Mouse (Mus musculus) embryonic facial prominence, embryonic 15.5 days (tissue): ENCODE measurements around the gene Ccdc117. TPM values are rescaled to one million over a fixed set of nuclear protein-coding genes. Genes with fewer than 3 reads are reported as not detected.
A peak's percentile ranks its signal among the peaks of the same experiment; 100 is the strongest.
"Not testable (repeated sequence)": the region's sequence is repeated elsewhere in the genome, so short reads cannot be mapped to it uniquely, and the experiment has no call there.

Source experiments
- ATAC-seq: fragments of 200-750 bp; cut with Nextera tagmentation; 2 replicates; pipeline ENCODE4 v1.8.0; 2017; ENCODE audit warnings: low read depth, moderate TSS enrichment; ENCODE audit not compliant: insufficient number of reproducible peaks, low FRiP score, low TSS enrichment
- H3K27ac ChIP-seq: fragments of 300-500 bp; sonication (generic); replicated peaks from 2 replicates; pipeline ENCODE4 v1.5.1; 2015; ENCODE audit warnings: mild to moderate bottlenecking, inconsistent platforms
- H3K27me3 ChIP-seq: fragments of 300-500 bp; sonication (generic); 2 replicates; pipeline ENCODE4 v1.6.1; 2015; ENCODE audit warnings: inconsistent platforms
- H3K36me3 ChIP-seq: fragments of 300-500 bp; sonication (generic); 2 replicates; pipeline ENCODE4 v1.6.1; 2015; ENCODE audit warnings: mild to moderate bottlenecking, inconsistent platforms
- H3K4me1 ChIP-seq: fragments of 300-500 bp; sonication (generic); 2 replicates; pipeline ENCODE4 v1.6.1; 2015; ENCODE audit warnings: inconsistent platforms
- H3K4me2 ChIP-seq: fragments of 300-500 bp; sonication (generic); replicated peaks from 2 replicates; pipeline ENCODE4 v1.6.1; 2015; ENCODE audit warnings: mild to moderate bottlenecking, inconsistent platforms
- H3K4me3 ChIP-seq: fragments of 300-500 bp; sonication (generic); replicated peaks from 2 replicates; pipeline ENCODE4 v1.5.1; 2015; ENCODE audit warnings: mild to moderate bottlenecking, inconsistent platforms
- H3K9ac ChIP-seq: fragments of 300-500 bp; sonication (generic); 2 replicates; pipeline ENCODE4 v1.6.1; 2015; ENCODE audit warnings: inconsistent platforms
- H3K9me3 ChIP-seq: fragments of 300-500 bp; sonication (generic); replicated peaks from 2 replicates; pipeline ENCODE4 v1.6.1; 2016; ENCODE audit warnings: inconsistent platforms
- WGBS: fragments of 180-500 bp; shearing (Covaris S2); methylation state at CpG from one replicate; pipeline ENCODE4 v1.1.7; 2015; 5-methylcytosine and 5-hydroxymethylcytosine counted together
- polyA plus RNA-seq: library from polyadenylated mRNA; unstranded; fragments of >200 nt; fragmentation: Nextera tagmentation; extraction: Ambion mirVana; gene quantifications from 2 replicates; pipeline ENCODE4 v1.2.1, GENCODE M21; 2015

The Ccdc117 gene
- polyA plus RNA-seq, 1 experiment from 2014 or later = 17.7 TPM

GRCm38 (mm10) chr11:5519681-5520080 lies 22.3 kb downstream of the Ccdc117 start:
- Histone ChIP-seq H3K27ac (no peak overlapping the region; the same call in 1 of the 2 replicates), H3K4me1 (peaks cover 27% of the 10 kb centered on the region), H3K4me3 (peak overlapping the region; percentile 85; the same call in 1 of the 2 replicates), H3K27me3 (no peaks in the 10 kb centered on the region), H3K36me3 (peaks cover 21% of the 10 kb centered on the region), H3K9ac (no peak overlapping the region), H3K4me2 (no peak overlapping the region), H3K9me3 (no peaks in the 10 kb centered on the region)
- WGBS = 81% methylated on average over 3 of the region's 3 CpGs
- no peak for ATAC-seq

GRCm38 (mm10) chr11:5517346-5517745 lies 24.6 kb downstream of the Ccdc117 start:
- no peak overlapping the region for H3K4me2 ChIP-seq
- H3K9ac ChIP-seq = no peak overlapping the region
- H3K9me3 ChIP-seq = no peaks in the 10 kb centered on the region
- H3K4me3 ChIP-seq = no peak overlapping the region
- ATAC-seq = no peak
- no peaks in the 10 kb centered on the region for H3K27me3 ChIP-seq
- peaks cover 10% of the 10 kb centered on the region for H3K4me1 ChIP-seq
- 71% methylated on average over 6 of the region's 6 CpGs for WGBS
- no peaks in the 10 kb centered on the region for H3K36me3 ChIP-seq
- no peak overlapping the region for H3K27ac ChIP-seq

- Histone ChIP-seq H3K9ac (no peak overlapping the region), H3K27ac (no peak overlapping the region), H3K36me3 (no peaks in the 10 kb centered on the region)
Measured at GRCm38 (mm10) chr11:5516617-5517016, 25.4 kb downstream of the Ccdc117 start.

GRCm38 (mm10) chr11:5516151-5516550 lies 25.8 kb downstream of the Ccdc117 start:
- no peak overlapping the region for H3K4me3 ChIP-seq
- 76% methylated on average over 7 of the region's 7 CpGs for WGBS
- no peak overlapping the region for H3K4me2 ChIP-seq

More at GRCm38 (mm10) chr11:5516617-5517016, 25.4 kb downstream of the Ccdc117 start:
- Histone ChIP-seq H3K27me3 (no peaks in the 10 kb centered on the region), H3K4me2 (no peak overlapping the region), H3K4me3 (no peak overlapping the region), H3K4me1 (peaks cover 5% of the 10 kb centered on the region; the same call in 1 of the 2 replicates), H3K9me3 (no peaks in the 10 kb centered on the region)
- ATAC-seq = no peak
- WGBS = 94% methylated on average over 14 of the region's 14 CpGs

GRCm38 (mm10) chr11:5515655-5516054 lies 26.3 kb downstream of the Ccdc117 start:
- Histone ChIP-seq H3K4me3 (no peak overlapping the region), H3K27ac (no peak overlapping the region), H3K4me2 (no peak overlapping the region), H3K9ac (no peak overlapping the region), H3K36me3 (no peaks in the 10 kb centered on the region), H3K9me3 (no peaks in the 10 kb centered on the region), H3K27me3 (no peaks in the 10 kb centered on the region), H3K4me1 (peaks cover 5% of the 10 kb centered on the region; the same call in 1 of the 2 replicates)
- no peak for ATAC-seq
- WGBS = 74% methylated on average over 6 of the region's 6 CpGs

More at GRCm38 (mm10) chr11:5516151-5516550, 25.8 kb downstream of the Ccdc117 start:
- H3K4me1 ChIP-seq = peaks cover 5% of the 10 kb centered on the region; the same call in 1 of the 2 replicates
- H3K27ac ChIP-seq = no peak overlapping the region
- no peaks in the 10 kb centered on the region for H3K9me3 ChIP-seq
- no peak for ATAC-seq
- H3K27me3 ChIP-seq = no peaks in the 10 kb centered on the region
- no peaks in the 10 kb centered on the region for H3K36me3 ChIP-seq
- no peak overlapping the region for H3K9ac ChIP-seq

GRCm38 (mm10) chr11:5515196-5515595 lies 26.8 kb downstream of the Ccdc117 start:
- Histone ChIP-seq H3K4me2 (no peak overlapping the region), H3K9me3 (no peaks in the 10 kb centered on the region), H3K4me1 (peaks cover 5% of the 10 kb centered on the region; the same call in 1 of the 2 replicates), H3K36me3 (no peaks in the 10 kb centered on the region), H3K27ac (no peak overlapping the region), H3K27me3 (no peaks in the 10 kb centered on the region), H3K4me3 (no peak overlapping the region), H3K9ac (no peak overlapping the region)
- 78% methylated on average over 6 of the region's 6 CpGs for WGBS
- ATAC-seq = no peak

- H3K9me3 ChIP-seq = no peaks in the 10 kb centered on the region
- no peaks in the 10 kb centered on the region for H3K4me1 ChIP-seq
- H3K4me2 ChIP-seq = no peak overlapping the region
- no peak overlapping the region for H3K27ac ChIP-seq
- WGBS = 81% methylated on average over 4 of the region's 4 CpGs
- H3K4me3 ChIP-seq = no peak overlapping the region
- no peaks in the 10 kb centered on the region for H3K27me3 ChIP-seq
- no peaks in the 10 kb centered on the region for H3K36me3 ChIP-seq
- no peak overlapping the region for H3K9ac ChIP-seq
- no peak for ATAC-seq
Measured at GRCm38 (mm10) chr11:5514091-5514490, 27.9 kb downstream of the Ccdc117 start.

- Histone ChIP-seq H3K27me3 (no peaks in the 10 kb centered on the region), H3K4me1 (no peaks in the 10 kb centered on the region), H3K4me2 (no peak overlapping the region), H3K27ac (no peak overlapping the region), H3K4me3 (no peak overlapping the region), H3K9ac (no peak overlapping the region), H3K36me3 (no peaks in the 10 kb centered on the region), H3K9me3 (no peaks in the 10 kb centered on the region)
- WGBS = 83% methylated on average over 8 of the region's 8 CpGs
- ATAC-seq = no peak
Measured at GRCm38 (mm10) chr11:5512961-5513360, 29.0 kb downstream of the Ccdc117 start.

GRCm38 (mm10) chr11:5512099-5512725 lies 29.8 kb downstream of the Ccdc117 start:
- H3K4me2 ChIP-seq = no peak overlapping the region
- H3K9ac ChIP-seq = no peak overlapping the region
- H3K27me3 ChIP-seq = no peaks in the 10 kb centered on the region
- no peak for ATAC-seq
- H3K36me3 ChIP-seq = no peaks in the 10 kb centered on the region
- H3K9me3 ChIP-seq = no peaks in the 10 kb centered on the region
- H3K4me1 ChIP-seq = no peaks in the 10 kb centered on the region
- no peak overlapping the region for H3K27ac ChIP-seq
- H3K4me3 ChIP-seq = no peak overlapping the region
- 67% methylated on average over 12 of the region's 12 CpGs for WGBS

- not testable (repeated sequence) for H3K4me3 ChIP-seq, H3K4me2 ChIP-seq, H3K9me3 ChIP-seq, ATAC-seq, H3K36me3 ChIP-seq, H3K27me3 ChIP-seq, H3K4me1 ChIP-seq, H3K9ac ChIP-seq, H3K27ac ChIP-seq
- WGBS = no CpG with 5 or more reads among the region's 2 CpGs
Measured at GRCm38 (mm10) chr11:5510686-5511085, 31.3 kb downstream of the Ccdc117 start.

- Histone ChIP-seq H3K4me1 (0 out of 2 replicates have a peak, but pooled peaks cover 3% of the 10 kb centered on the region), H3K27ac (no peak overlapping the region), H3K36me3 (no peaks in the 10 kb centered on the region), H3K4me3 (no peak overlapping the region), H3K9ac (no peak overlapping the region), H3K27me3 (no peaks in the 10 kb centered on the region), H3K9me3 (no peaks in the 10 kb centered on the region), H3K4me2 (no peak overlapping the region)
- 68% methylated on average over 5 of the region's 5 CpGs for WGBS
- no peak for ATAC-seq
Measured at GRCm38 (mm10) chr11:5510099-5510391, 31.9 kb downstream of the Ccdc117 start.
